Mouse (Mus musculus): ENCODE results near the gene Kcnip4.

- TF ChIP-seq CTCF (IDR thresholded peaks at IDR 0.05; ENCODE audit: borderline replicate concordance, control insufficient read depth, extremely low read depth, insufficient read depth, low read length, poor library complexity) (no peak), POLR2A (IDR thresholded peaks at IDR 0.05; ENCODE audit: control insufficient read depth, extremely low read depth, insufficient read depth, low read length, poor library complexity) (no peak)
Observed at GRCm38 (mm10) chr5:49329023-49329422, 195.7 kb downstream of the Kcnip4 start.

All from thymus, adult 2 months (tissue).